Mouse (Mus musculus) forebrain, embryonic 15.5 days (tissue): Measurements from ENCODE around the gene Cldn34c4. TPM values are rescaled to one million over a fixed set of nuclear protein-coding genes. Genes with fewer than 3 reads are reported as not detected.

Source experiments
- ATAC-seq: fragments of 200-750 bp; cut with Nextera tagmentation; replicated peaks from 2 replicates; pipeline ENCODE4 v1.8.0; 2017; ENCODE audit warnings: mild to moderate bottlenecking, moderate TSS enrichment, moderate library complexity
- H3K27ac ChIP-seq: fragments of 300-500 bp; sonication (generic); replicated peaks from 2 replicates; pipeline ENCODE4 v1.5.1; 2015; ENCODE audit warnings: mild to moderate bottlenecking, inconsistent platforms
- H3K27me3 ChIP-seq: fragments of 300-500 bp; sonication (generic); 2 replicates; pipeline ENCODE4 v1.6.1; 2015; ENCODE audit warnings: inconsistent platforms
- H3K36me3 ChIP-seq: fragments of 300-500 bp; sonication (generic); 2 replicates; pipeline ENCODE4 v1.6.1; 2015; ENCODE audit warnings: mild to moderate bottlenecking, inconsistent platforms
- H3K4me1 ChIP-seq: fragments of 300-500 bp; sonication (generic); 2 replicates; pipeline ENCODE4 v1.6.1; 2015; ENCODE audit warnings: inconsistent platforms
- H3K4me2 ChIP-seq: fragments of 300-500 bp; sonication (generic); replicated peaks from 2 replicates; pipeline ENCODE4 v1.6.1; 2015; ENCODE audit warnings: mild to moderate bottlenecking, inconsistent platforms
- H3K4me3 ChIP-seq: fragments of 300-500 bp; sonication (generic); 2 replicates; pipeline ENCODE4 v1.5.1; 2015; ENCODE audit warnings: mild to moderate bottlenecking, inconsistent platforms
- H3K9ac ChIP-seq: fragments of 300-500 bp; sonication (generic); replicated peaks from 2 replicates; pipeline ENCODE4 v1.6.1; 2015; ENCODE audit warnings: mild to moderate bottlenecking, inconsistent platforms
- H3K9me3 ChIP-seq: fragments of 300-500 bp; sonication (generic); 2 replicates; pipeline ENCODE4 v1.6.1; 2016; ENCODE audit warnings: inconsistent platforms
- WGBS: fragments of 180-500 bp; shearing (Covaris S2); methylation state at CpG from one replicate; pipeline ENCODE4 v1.1.7; 2015; ENCODE audit warnings: mixed read lengths; 5-methylcytosine and 5-hydroxymethylcytosine counted together
- polyA plus RNA-seq: library from polyadenylated mRNA; unstranded; fragments of >200 nt; fragmentation: Nextera tagmentation; extraction: Ambion mirVana; gene quantifications from 2 replicates; pipeline ENCODE4 v1.2.1, GENCODE M21; 2015

Cldn34c4 gene
- polyA plus RNA-seq: not detected in 2 replicates

- Histone ChIP-seq H3K4me1 (no peaks in the 10 kb centered on the region), H3K9ac (no peak within 1 kb of the TSS), H3K4me2 (no peak within 1 kb of the TSS), H3K4me3 (no peak within 1 kb of the TSS), H3K9me3 (no peaks in the 10 kb centered on the region), H3K27me3 (no peaks in the 10 kb centered on the region), H3K27ac (no peak within 1 kb of the TSS), H3K36me3 (no peaks in the 10 kb centered on the region)
- 68% methylated on average over 2 of the region's 2 CpGs for WGBS
- ATAC-seq: no peak
Observed at GRCm38 (mm10) chrX:127736454-127736853, at the start of gene Cldn34c4. Cldn34c4 (minus strand) TSS chrX:127736554.

- H3K36me3 ChIP-seq: no peaks in the 10 kb centered on the region
- H3K27ac ChIP-seq: no peak overlapping the region
- H3K4me3 ChIP-seq: no peak overlapping the region
- H3K4me1 ChIP-seq: no peaks in the 10 kb centered on the region
- no peaks in the 10 kb centered on the region for H3K27me3 ChIP-seq
- H3K9ac ChIP-seq: no peak overlapping the region
- H3K9me3 ChIP-seq: no peaks in the 10 kb centered on the region
- WGBS: 84% methylated on average over 4 of the region's 4 CpGs
- no peak for ATAC-seq
- H3K4me2 ChIP-seq: no peak overlapping the region
Observed at GRCm38 (mm10) chrX:127747062-127747461, 10.7 kb upstream of the Cldn34c4 start.
